Mouse (Mus musculus): ENCODE measurements at regions not wholly inside any gene's neighbourhood (a gene's known extent, or its start where the extent isn't known, plus 50 kb on each side); places are given as distances from the start of the nearest gene placed in this dataset.

GRCm38 (mm10) chr16:9139405-9139804, 309.5 kb downstream of the 1810013L24Rik start:
- TF ChIP-seq POLR2A (IDR thresholded peaks at IDR 0.05; ENCODE audit: borderline replicate concordance, low read depth, low read length) (no peak), CTCF (IDR thresholded peaks at IDR 0.05; ENCODE audit: low read depth, low read length) (no peak)

Measured in bone marrow macrophage, adult 2 months (primary cell).